Mouse (Mus musculus) midbrain, postnatal 0 days (tissue): Measurements from ENCODE around the gene 5730596B20Rik. TPM values are rescaled to one million over a fixed set of nuclear protein-coding genes. Genes with fewer than 3 reads are reported as not detected.

Experiments
- ATAC-seq: fragments of 200-750 bp; cut with Nextera tagmentation; 2 replicates; pipeline ENCODE4 v1.8.0; 2017; ENCODE audit warnings: moderate number of reproducible peaks, mild to moderate bottlenecking, moderate TSS enrichment, moderate library complexity; ENCODE audit not compliant: low FRiP score
- DNase-seq: peaks from one replicate; pipeline ENCODE4 v3.0.0-alpha.2; 2015; ENCODE audit warnings: low spot score
- H3K27ac ChIP-seq: fragments of 300-500 bp; sonication (generic); 2 replicates; pipeline ENCODE4 v1.5.1; 2014; ENCODE audit warnings: low read depth, mild to moderate bottlenecking, low read length, mixed read lengths
- H3K27me3 ChIP-seq: fragments of 300-500 bp; sonication (generic); 2 replicates; pipeline ENCODE4 v1.6.1; 2014; ENCODE audit warnings: low read length, control low read depth, mixed read lengths; ENCODE audit not compliant: insufficient read depth
- H3K36me3 ChIP-seq: fragments of 300-500 bp; sonication (generic); 2 replicates; pipeline ENCODE4 v1.6.1; 2014; ENCODE audit warnings: low read length, control low read depth, mixed read lengths; ENCODE audit not compliant: insufficient read depth
- H3K4me1 ChIP-seq: fragments of 300-500 bp; sonication (generic); 2 replicates; pipeline ENCODE4 v1.6.1; 2014; ENCODE audit warnings: mild to moderate bottlenecking, control low read depth, antibody characterized with exemption, low read length, mixed read lengths; ENCODE audit not compliant: insufficient read depth
- H3K4me2 ChIP-seq: fragments of 300-500 bp; sonication (generic); 2 replicates; pipeline ENCODE4 v1.6.1; 2014; ENCODE audit warnings: low read depth, mild to moderate bottlenecking, low read length, mixed read lengths; ENCODE audit not compliant: poor library complexity, severe bottlenecking
- H3K4me3 ChIP-seq: fragments of 300-500 bp; sonication (generic); 2 replicates; pipeline ENCODE4 v1.5.1; 2014; ENCODE audit warnings: low read depth, mild to moderate bottlenecking, low read length, moderate library complexity
- H3K9ac ChIP-seq: fragments of 300-500 bp; sonication (generic); replicated peaks from 2 replicates; pipeline ENCODE4 v1.6.1; 2014; ENCODE audit warnings: mild to moderate bottlenecking, low read length, moderate library complexity, mixed read lengths; ENCODE audit not compliant: poor library complexity, severe bottlenecking
- H3K9me3 ChIP-seq: fragments of 300-500 bp; sonication (generic); 2 replicates; pipeline ENCODE4 v1.6.1; 2016; ENCODE audit warnings: low read length, control low read depth
- CTCF ChIP-seq: IDR thresholded peaks from 2 replicates; pipeline ENCODE4 v1.5.1; 2016; ENCODE audit warnings: antibody characterized with exemption, mild to moderate bottlenecking
- WGBS: fragments of 180-500 bp; shearing (Covaris S2); extraction: QIAGEN DNeasy Blood & Tissue Kit; methylation state at CpG from one replicate; pipeline ENCODE4 v1.1.7; 2014; 5-methylcytosine and 5-hydroxymethylcytosine counted together
- microRNA counts: library from miRNA; unstranded; fragments of <30 nt; microRNA quantifications from one replicate; lab custom pipeline; 2015
- microRNA-seq: library from miRNA; unstranded; fragments of <30 nt; microRNA quantifications from one replicate; pipeline ENCODE4, GENCODE M21; 2016; ENCODE audit warnings: borderline number of aligned reads
- polyA plus RNA-seq: library from polyadenylated mRNA; unstranded; fragments of >200 nt; fragmentation: Nextera tagmentation; extraction: Ambion mirVana; gene quantifications from 2 replicates; pipeline ENCODE4 v1.2.1, GENCODE M21; 2015
- total RNA-seq: library from RNA; depleted of rRNA; stranded (reverse); fragments of >200 nt; gene quantifications from 2 replicates; pipeline ENCODE4 v1.2.3, GENCODE M21; 2014; rRNA removed

The 5730596B20Rik gene
- total and polyA plus RNA-seq, 2 experiments from 2014 or later: not detected

- no peak overlapping the region for H3K4me2 ChIP-seq
- DNase-seq: no peak
- H3K9ac ChIP-seq: no peak overlapping the region
Measured at GRCm38 (mm10) chr6:52226569-52227257, 49.4 kb downstream of the 5730596B20Rik start.

GRCm38 (mm10) chr6:52227470-52228222 lies 50.3 kb downstream of the 5730596B20Rik start:
- H3K4me2 ChIP-seq: no peak overlapping the region
- no peaks in the 10 kb centered on the region for H3K9me3 ChIP-seq
- H3K27ac ChIP-seq: no peak overlapping the region
- no peaks in the 10 kb centered on the region for H3K36me3 ChIP-seq
- WGBS: 3% methylated on average over 11 of the region's 11 CpGs
- H3K27me3 ChIP-seq: peaks cover 87% of the 10 kb centered on the region
- no peak overlapping the region for H3K4me3 ChIP-seq
- H3K9ac ChIP-seq: no peak overlapping the region
- no peak for ATAC-seq
- H3K4me1 ChIP-seq: no peaks in the 10 kb centered on the region
- TF ChIP-seq CTCF: no peak
- no peak for DNase-seq

More at GRCm38 (mm10) chr6:52226569-52227257, 49.4 kb downstream of the 5730596B20Rik start:
- Histone ChIP-seq H3K9me3 (no peaks in the 10 kb centered on the region), H3K4me3 (no peak overlapping the region), H3K27ac (no peak overlapping the region), H3K36me3 (no peaks in the 10 kb centered on the region), H3K4me1 (no peaks in the 10 kb centered on the region), H3K27me3 (peaks cover 87% of the 10 kb centered on the region)
- 2% methylated on average over 26 of the region's 26 CpGs for WGBS
- ATAC-seq: no peak
- TF ChIP-seq CTCF: no peak

GRCm38 (mm10) chr6:52228475-52229465 lies 51.5 kb downstream of the 5730596B20Rik start:
- H3K9ac ChIP-seq: no peak overlapping the region
- ATAC-seq (no peak), DNase-seq (no peak)
- WGBS: 2% methylated on average over 38 of the region's 38 CpGs
- H3K4me2 ChIP-seq: no peak overlapping the region
- H3K36me3 ChIP-seq: no peaks in the 10 kb centered on the region
- peaks cover 90% of the 10 kb centered on the region for H3K27me3 ChIP-seq
- H3K4me3 ChIP-seq: no peak overlapping the region
- no peak for TF ChIP-seq CTCF
- H3K27ac ChIP-seq: no peak overlapping the region
- no peaks in the 10 kb centered on the region for H3K4me1 ChIP-seq
- no peaks in the 10 kb centered on the region for H3K9me3 ChIP-seq

GRCm38 (mm10) chr6:52229558-52230416 lies 52.5 kb downstream of the 5730596B20Rik start:
- H3K4me1 ChIP-seq: no peaks in the 10 kb centered on the region
- ATAC-seq: no peak
- DNase-seq: no peak
- H3K27ac ChIP-seq: no peak overlapping the region
- no peak overlapping the region for H3K4me3 ChIP-seq
- H3K27me3 ChIP-seq: peaks cover 90% of the 10 kb centered on the region
- H3K9me3 ChIP-seq: no peaks in the 10 kb centered on the region
- WGBS: 3% methylated on average over 43 of the region's 44 CpGs
- no peak overlapping the region for H3K4me2 ChIP-seq
- no peak for TF ChIP-seq CTCF
- no peak overlapping the region for H3K9ac ChIP-seq
- no peaks in the 10 kb centered on the region for H3K36me3 ChIP-seq

MicroRNAs encoded within 50 kb of the gene (microRNA counts, 519-probe panel; counts per million panel counts)
- 1,627 counts per million, percentile 61 among the panel's probes with 10 or more counts for microRNA mmu-miR-196b (lab: Ali Mortazavi, UCI)

Small RNA genes within 50 kb of the gene (microRNA-seq; reads per million reads assigned to microRNA genes)
- 5.7 reads per million, percentile 12 among the genes with 10 or more reads in this experiment for gene Mir196b

Other genes with a start within 250 kb of the 5730596B20Rik start
- gene Skap2, start 164.9 kb upstream of the 5730596B20Rik start, total RNA-seq: 11.5 TPM in 2 replicates
- 9.3 and 12.5 TPM in 2 replicates for gene Skap2, start 164.9 kb upstream of the 5730596B20Rik start, polyA plus RNA-seq
- 0.27 TPM in 1 of 2 replicates, not detected in the other for gene Hoxa1, start 19.2 kb upstream of the 5730596B20Rik start, total RNA-seq
- 0.16 TPM in 1 of 2 replicates, not detected in the other for gene Hoxa1, start 19.2 kb upstream of the 5730596B20Rik start, polyA plus RNA-seq
- gene Hoxa2, start 12.7 kb upstream of the 5730596B20Rik start, total RNA-seq: 1.6 and 3.0 TPM in 2 replicates
- not detected in 2 replicates for gene Hoxa2, start 12.7 kb upstream of the 5730596B20Rik start, polyA plus RNA-seq
- 0.22 TPM in 1 of 2 replicates, not detected in the other for gene Hoxa4, start 14.3 kb downstream of the 5730596B20Rik start, total RNA-seq
- gene Hoxa4, start 14.3 kb downstream of the 5730596B20Rik start, polyA plus RNA-seq: not detected in 2 replicates
- gene Hoxa5, start 27.1 kb downstream of the 5730596B20Rik start, total RNA-seq: 10.4 TPM in 1 of 2 replicates, not detected in the other
- gene Hoxa5, start 27.1 kb downstream of the 5730596B20Rik start, polyA plus RNA-seq: not detected in 2 replicates
- not detected in 2 replicates for gene Hoxa6, start 31.2 kb downstream of the 5730596B20Rik start, total RNA-seq
- gene Hoxa6, start 31.2 kb downstream of the 5730596B20Rik start, polyA plus RNA-seq: not detected in 2 replicates
- 1.6 TPM in 1 of 2 replicates, not detected in the other for gene Hoxa3, start 35.8 kb downstream of the 5730596B20Rik start, total RNA-seq
- gene Hoxa3, start 35.8 kb downstream of the 5730596B20Rik start, polyA plus RNA-seq: not detected in 2 replicates
- not detected in 2 replicates for gene Gm28308, start 35.8 kb downstream of the 5730596B20Rik start, total RNA-seq
- not detected in 2 replicates for gene Gm28308, start 35.8 kb downstream of the 5730596B20Rik start, polyA plus RNA-seq
- gene Hoxa7, start 44.4 kb downstream of the 5730596B20Rik start, total RNA-seq: not detected in 2 replicates
- gene Hoxa7, start 44.4 kb downstream of the 5730596B20Rik start, polyA plus RNA-seq: not detected in 2 replicates
- not detected in 2 replicates for gene Hoxa9, start 53.6 kb downstream of the 5730596B20Rik start, total RNA-seq
- gene Hoxa9, start 53.6 kb downstream of the 5730596B20Rik start, polyA plus RNA-seq: not detected in 2 replicates
- gene Hoxa10, start 63.4 kb downstream of the 5730596B20Rik start, total RNA-seq: not detected in 2 replicates
- gene Hoxa10, start 63.4 kb downstream of the 5730596B20Rik start, polyA plus RNA-seq: not detected in 2 replicates
- not detected in 2 replicates for gene Hoxa11, start 68.3 kb downstream of the 5730596B20Rik start, total RNA-seq
- not detected in 2 replicates for gene Hoxa11, start 68.3 kb downstream of the 5730596B20Rik start, polyA plus RNA-seq
- gene Hoxa13, start 83.4 kb downstream of the 5730596B20Rik start, total RNA-seq: not detected in 2 replicates
- not detected in 2 replicates for gene Hoxa13, start 83.4 kb downstream of the 5730596B20Rik start, polyA plus RNA-seq
- 1.0 and 2.2 TPM in 2 replicates for gene Evx1, start 136.0 kb downstream of the 5730596B20Rik start, total RNA-seq
- gene Evx1, start 136.0 kb downstream of the 5730596B20Rik start, polyA plus RNA-seq: 0.85 and 1.0 TPM in 2 replicates